Mouse (Mus musculus) forebrain, postnatal 0 days (tissue): Measurements from ENCODE around the gene Wnt7b. TPM values are rescaled to one million over a fixed set of nuclear protein-coding genes. Genes with fewer than 3 reads are reported as not detected.
A peak's percentile ranks its signal among the peaks of the same experiment; 100 is the strongest.

Source experiments
- ATAC-seq: fragments of 200-750 bp; cut with Nextera tagmentation; 2 replicates; pipeline ENCODE4 v1.8.0; 2017; ENCODE audit warnings: mild to moderate bottlenecking, moderate library complexity
- DNase-seq: peaks from one replicate; pipeline ENCODE4 v3.0.0-alpha.2; 2015
- H3K27ac ChIP-seq: fragments of 300-500 bp; sonication (generic); 2 replicates; pipeline ENCODE4 v1.5.1; 2014; ENCODE audit warnings: low read depth, mild to moderate bottlenecking, antibody characterized with exemption, low read length, moderate library complexity, mixed read lengths
- H3K27me3 ChIP-seq: fragments of 300-500 bp; sonication (generic); 2 replicates; pipeline ENCODE4 v1.6.1; 2014; ENCODE audit warnings: mild to moderate bottlenecking, low read length, mixed read lengths; ENCODE audit not compliant: insufficient read depth
- H3K36me3 ChIP-seq: fragments of 300-500 bp; sonication (generic); 2 replicates; pipeline ENCODE4 v1.6.1; 2014; ENCODE audit warnings: mild to moderate bottlenecking, moderate library complexity; ENCODE audit not compliant: insufficient read depth
- H3K4me1 ChIP-seq: fragments of 300-500 bp; sonication (generic); 2 replicates; pipeline ENCODE4 v1.6.1; 2014; ENCODE audit warnings: antibody characterized with exemption; ENCODE audit not compliant: insufficient read depth
- H3K4me2 ChIP-seq: fragments of 300-500 bp; sonication (generic); 2 replicates; pipeline ENCODE4 v1.6.1; 2014; ENCODE audit warnings: low read depth, mild to moderate bottlenecking, moderate library complexity
- H3K4me3 ChIP-seq: fragments of 300-500 bp; sonication (generic); 2 replicates; pipeline ENCODE4 v1.5.1; 2014; ENCODE audit warnings: low read depth, low read length, mixed read lengths
- H3K9ac ChIP-seq: fragments of 300-500 bp; sonication (generic); 2 replicates; pipeline ENCODE4 v1.6.1; 2014; ENCODE audit warnings: mild to moderate bottlenecking
- H3K9me3 ChIP-seq: fragments of 300-500 bp; sonication (generic); 2 replicates; pipeline ENCODE4 v1.6.1; 2016; ENCODE audit warnings: low read length
- CTCF ChIP-seq: sonication (generic); IDR thresholded peaks from 2 replicates; pipeline ENCODE4 v1.5.1; 2016; ENCODE audit warnings: antibody characterized with exemption, control low read depth, low read depth
- WGBS: fragments of 180-500 bp; shearing (Covaris S2); extraction: QIAGEN DNeasy Blood & Tissue Kit; methylation state at CpG from one replicate; pipeline ENCODE4 v1.1.7; 2014; 5-methylcytosine and 5-hydroxymethylcytosine counted together
- polyA plus RNA-seq: library from polyadenylated mRNA; unstranded; fragments of >200 nt; fragmentation: Nextera tagmentation; extraction: Ambion mirVana; gene quantifications from 2 replicates; pipeline ENCODE4 v1.2.1, GENCODE M21; 2015
- total RNA-seq: library from RNA; depleted of rRNA; stranded (reverse); fragments of >200 nt; gene quantifications from 2 replicates; pipeline ENCODE4 v1.2.3, GENCODE M21; 2014

Wnt7b gene
- total and polyA plus RNA-seq, 2 experiments from 2014 or later: 54.0 to 59.3 TPM

- 19% methylated on average over 18 of the region's 18 CpGs for WGBS
- DNase-seq: no peak
Measured at GRCm38 (mm10) chr15:85599887-85600695, 17.8 kb upstream of the Wnt7b start.

GRCm38 (mm10) chr15:85598984-85599886 is 17.0 kb upstream of the Wnt7b start:
- DNase-seq (peak; percentile 79), ATAC-seq (peak; percentile 68)
- peak; percentile 94 for TF ChIP-seq CTCF
- Histone ChIP-seq H3K4me2 (no peak overlapping the region), H3K9ac (no peak overlapping the region), H3K4me1 (no peaks in the 10 kb centered on the region), H3K27ac (no peak overlapping the region), H3K4me3 (no peak overlapping the region), H3K9me3 (no peaks in the 10 kb centered on the region), H3K27me3 (no peaks in the 10 kb centered on the region), H3K36me3 (no peaks in the 10 kb centered on the region)
- 52% methylated on average over 17 of the region's 17 CpGs for WGBS

More at GRCm38 (mm10) chr15:85599887-85600695, 17.8 kb upstream of the Wnt7b start:
- Histone ChIP-seq H3K27me3 (no peaks in the 10 kb centered on the region), H3K4me1 (no peaks in the 10 kb centered on the region), H3K9ac (no peak overlapping the region), H3K9me3 (no peaks in the 10 kb centered on the region), H3K27ac (no peak overlapping the region), H3K4me3 (no peak overlapping the region), H3K4me2 (no peak overlapping the region), H3K36me3 (no peaks in the 10 kb centered on the region)
- no peak for TF ChIP-seq CTCF
- peak; percentile 50 for ATAC-seq

GRCm38 (mm10) chr15:85598443-85598842 is 16.2 kb upstream of the Wnt7b start:
- TF ChIP-seq CTCF: no peak
- no peak for DNase-seq
- WGBS: 75% methylated on average over 5 of the region's 5 CpGs

GRCm38 (mm10) chr15:85597403-85597802 is 15.1 kb upstream of the Wnt7b start:
- H3K4me2 ChIP-seq: no peak overlapping the region
- no peak overlapping the region for H3K4me3 ChIP-seq
- peak; percentile 59 for TF ChIP-seq CTCF
- H3K27me3 ChIP-seq: no peaks in the 10 kb centered on the region
- no peaks in the 10 kb centered on the region for H3K4me1 ChIP-seq
- no peak for DNase-seq
- no peak for ATAC-seq
- H3K27ac ChIP-seq: no peak overlapping the region
- no peaks in the 10 kb centered on the region for H3K36me3 ChIP-seq
- no peak overlapping the region for H3K9ac ChIP-seq
- no peaks in the 10 kb centered on the region for H3K9me3 ChIP-seq
- 71% methylated on average over 3 of the region's 3 CpGs for WGBS

More at GRCm38 (mm10) chr15:85598443-85598842, 16.2 kb upstream of the Wnt7b start:
- no peak for ATAC-seq
- H3K4me2 ChIP-seq: no peak overlapping the region
- no peak overlapping the region for H3K4me3 ChIP-seq
- no peak overlapping the region for H3K27ac ChIP-seq
- H3K9ac ChIP-seq: no peak overlapping the region
- no peaks in the 10 kb centered on the region for H3K4me1 ChIP-seq
- no peaks in the 10 kb centered on the region for H3K9me3 ChIP-seq
- H3K27me3 ChIP-seq: no peaks in the 10 kb centered on the region
- no peaks in the 10 kb centered on the region for H3K36me3 ChIP-seq

- 84% methylated on average over 4 of the region's 4 CpGs for WGBS
- H3K4me1 ChIP-seq: no peaks in the 10 kb centered on the region
- no peak overlapping the region for H3K4me2 ChIP-seq
- no peak overlapping the region for H3K9ac ChIP-seq
- H3K27ac ChIP-seq: no peak overlapping the region
- H3K36me3 ChIP-seq: no peaks in the 10 kb centered on the region
- TF ChIP-seq CTCF: no peak
- H3K9me3 ChIP-seq: no peaks in the 10 kb centered on the region
- no peak for DNase-seq
- H3K27me3 ChIP-seq: no peaks in the 10 kb centered on the region
- no peak for ATAC-seq
- no peak overlapping the region for H3K4me3 ChIP-seq
Measured at GRCm38 (mm10) chr15:85592674-85593073, 10.4 kb upstream of the Wnt7b start.

- DNase-seq: no peak
- ATAC-seq: no peak
- no peak overlapping the region for H3K4me3 ChIP-seq
- no peaks in the 10 kb centered on the region for H3K27me3 ChIP-seq
- H3K9ac ChIP-seq: no peak overlapping the region
- no peak for TF ChIP-seq CTCF
- 91% methylated on average over 10 of the region's 10 CpGs for WGBS
- H3K4me2 ChIP-seq: no peak overlapping the region
- H3K36me3 ChIP-seq: no peaks in the 10 kb centered on the region
- H3K4me1 ChIP-seq: no peaks in the 10 kb centered on the region
- H3K9me3 ChIP-seq: no peaks in the 10 kb centered on the region
- H3K27ac ChIP-seq: no peak overlapping the region
Measured at GRCm38 (mm10) chr15:85590831-85591230, 8.6 kb upstream of the Wnt7b start.

GRCm38 (mm10) chr15:85583504-85583903 is 1.2 kb upstream of the Wnt7b start:
- H3K27ac ChIP-seq: no peak overlapping the region
- no peak overlapping the region for H3K9ac ChIP-seq
- DNase-seq (peak; percentile 87), ATAC-seq (peak; percentile 86)
- no peak overlapping the region for H3K4me2 ChIP-seq
- H3K27me3 ChIP-seq: peaks cover 16% of the 10 kb centered on the region
- no peaks in the 10 kb centered on the region for H3K36me3 ChIP-seq
- no peak overlapping the region for H3K4me3 ChIP-seq
- H3K4me1 ChIP-seq: no peaks in the 10 kb centered on the region
- no peaks in the 10 kb centered on the region for H3K9me3 ChIP-seq
- WGBS: 3% methylated on average over 11 of the region's 11 CpGs
- peak; percentile 85 for TF ChIP-seq CTCF
